29 mouse cellular contexts compared by ENCODE assay signal in genomic region chr4:127323651-127324050, GRCm38 (mm10). TPM values are rescaled to one million over a fixed set of nuclear protein-coding genes. Genes with fewer than 3 reads are reported as not detected.
DNase-seq lines count a peak whose midpoint lies in the region; ATAC-seq and TF ChIP-seq lines count a peak whose summit lies in the region.
"Had no signal": no experiment of that assay in that cellular context is flagged by ENCODE, and none has a peak within 500 bp of the region (broad histone marks: within the 10 kb centered on the region; RNA-seq: fewer than 3 reads in every experiment).

No protein-coding gene starts in this region.

- no peaks in the 10 kb centered on the region for H3K36me3 ChIP-seq in intestine, embryonic 15.5 days
- no peaks in the 10 kb centered on the region for H3K36me3 ChIP-seq in intestine, postnatal 0 days (ENCODE audit: control insufficient read depth, insufficient read depth)
- peaks cover 2% of the 10 kb centered on the region; the same call in 1 of the 2 replicates for H3K36me3 ChIP-seq in small intestine, adult 2 months (ENCODE audit: control insufficient read depth, insufficient read depth, low read length)
- no peaks in the 10 kb centered on the region for H3K36me3 ChIP-seq in hindbrain, embryonic 12.5 days
- H3K36me3 ChIP-seq: embryonic facial prominence, embryonic 12.5 days; embryonic facial prominence, embryonic 15.5 days; heart, embryonic 10.5 days; heart, embryonic 13.5 days; hindbrain, embryonic 15.5 days had no signal

- TF ChIP-seq POLR2A in small intestine, adult 2 months (IDR thresholded peaks at IDR 0.05; ENCODE audit: low read depth, low read length) = no peak

- TF ChIP-seq CTCF in intestine, postnatal 0 days (IDR thresholded peaks at IDR 0.05; ENCODE audit: low read depth) = no peak
- no peak for TF ChIP-seq CTCF in small intestine, adult 2 months (IDR thresholded peaks at IDR 0.05; ENCODE audit: extremely low read depth, insufficient read length, insufficient replicate concordance, low read depth, low read length)

- H3K9ac ChIP-seq in intestine, embryonic 15.5 days = no peak overlapping the region
- H3K9ac ChIP-seq in intestine, postnatal 0 days (ENCODE audit: low read depth, low read length) = no peak overlapping the region
- H3K9ac ChIP-seq in hindbrain, embryonic 12.5 days = no peak overlapping the region
- H3K9ac ChIP-seq: embryonic facial prominence, embryonic 12.5 days; embryonic facial prominence, embryonic 15.5 days; forebrain, postnatal 0 days; heart, embryonic 13.5 days; hindbrain, embryonic 15.5 days had no signal

- 61% methylated on average over 3 of the region's 3 CpGs for WGBS in intestine, embryonic 15.5 days
- 45% methylated on average over 3 of the region's 3 CpGs for WGBS in intestine, postnatal 0 days
- WGBS in small intestine, adult 2 months = 28% methylated on average over 3 of the region's 3 CpGs
- WGBS in hindbrain, embryonic 12.5 days = 88% methylated on average over 3 of the region's 3 CpGs

- ATAC-seq in intestine, embryonic 15.5 days = peak; percentile 42
- no peak; the same call in 1 of the 2 replicates for ATAC-seq in intestine, postnatal 0 days
- ATAC-seq in granulocyte monocyte progenitor cell, adult 5-6 weeks (replicated peaks; ENCODE audit: poor library complexity, severe bottlenecking) = no peak
- ATAC-seq in hindbrain, embryonic 12.5 days (ENCODE audit: low FRiP score) = no peak
- ATAC-seq: forebrain, embryonic 14.5 days; forebrain, postnatal 0 days had no signal

- peaks cover 19% of the 10 kb centered on the region for H3K27me3 ChIP-seq in intestine, embryonic 15.5 days (replicated peaks)
- no peaks in the 10 kb centered on the region for H3K27me3 ChIP-seq in intestine, postnatal 0 days (replicated peaks; ENCODE audit: control insufficient read depth, insufficient read depth, low read length)
- H3K27me3 ChIP-seq in small intestine, adult 2 months (ENCODE audit: control insufficient read depth, insufficient read depth, low read length) = no peaks in the 10 kb centered on the region
- peaks cover 32% of the 10 kb centered on the region for H3K27me3 ChIP-seq in hindbrain, embryonic 12.5 days

- H3K4me1 ChIP-seq in intestine, embryonic 15.5 days (replicated peaks) = no peaks in the 10 kb centered on the region; the same call in 1 of the 2 replicates
- no peaks in the 10 kb centered on the region for H3K4me1 ChIP-seq in intestine, postnatal 0 days (replicated peaks; ENCODE audit: control insufficient read depth, insufficient read depth, low read length)
- H3K4me1 ChIP-seq in small intestine, adult 2 months (ENCODE audit: control insufficient read depth, insufficient read depth, insufficient read length, low read length) = peaks cover 24% of the 10 kb centered on the region
- no peaks in the 10 kb centered on the region for H3K4me1 ChIP-seq in hindbrain, embryonic 12.5 days
- H3K4me1 ChIP-seq: embryonic facial prominence, embryonic 12.5 days; embryonic facial prominence, embryonic 15.5 days; heart, embryonic 10.5 days; heart, embryonic 13.5 days; hindbrain, embryonic 15.5 days had no signal

- no peaks in the 10 kb centered on the region for H3K9me3 ChIP-seq in intestine, embryonic 15.5 days
- no peaks in the 10 kb centered on the region for H3K9me3 ChIP-seq in intestine, postnatal 0 days (ENCODE audit: control insufficient read depth)
- 0 out of 2 replicates have a peak, but pooled peaks cover 3% of the 10 kb centered on the region for H3K9me3 ChIP-seq in hindbrain, embryonic 12.5 days (replicated peaks)
- H3K9me3 ChIP-seq: embryonic facial prominence, embryonic 12.5 days; embryonic facial prominence, embryonic 15.5 days; heart, embryonic 10.5 days; heart, embryonic 13.5 days; hindbrain, embryonic 15.5 days had no signal

- H3K4me2 ChIP-seq in intestine, embryonic 15.5 days (replicated peaks) = no peak overlapping the region
- H3K4me2 ChIP-seq in intestine, postnatal 0 days (replicated peaks; ENCODE audit: low read depth) = no peak overlapping the region
- H3K4me2 ChIP-seq in hindbrain, embryonic 12.5 days (replicated peaks) = no peak overlapping the region
- H3K4me2 ChIP-seq: embryonic facial prominence, embryonic 12.5 days; embryonic facial prominence, embryonic 15.5 days; heart, embryonic 13.5 days; hindbrain, embryonic 15.5 days had no signal

- no peak overlapping the region for H3K27ac ChIP-seq in intestine, embryonic 15.5 days
- no peak overlapping the region for H3K27ac ChIP-seq in intestine, postnatal 0 days (ENCODE audit: low read depth, low read length)
- H3K27ac ChIP-seq in small intestine, adult 2 months (ENCODE audit: insufficient read depth, low read depth, low read length) = peak overlapping the region; percentile 79
- no peak overlapping the region for H3K27ac ChIP-seq in hindbrain, embryonic 12.5 days
- H3K27ac ChIP-seq: embryonic facial prominence, embryonic 12.5 days; embryonic facial prominence, embryonic 15.5 days; gastrocnemius, adult 2 months; heart, adult 2 months; heart, embryonic 10.5 days; heart, embryonic 13.5 days; hindbrain, embryonic 15.5 days had no signal

- H3K4me3 ChIP-seq in intestine, embryonic 15.5 days (replicated peaks) = no peak overlapping the region
- no peak overlapping the region for H3K4me3 ChIP-seq in intestine, postnatal 0 days (ENCODE audit: low read depth, low read length)
- H3K4me3 ChIP-seq in small intestine, adult 2 months (ENCODE audit: low read depth, low read length) = 0 out of 2 replicates have a peak overlapping the region, but pooled peaks have one; percentile 4
- H3K4me3 ChIP-seq in hindbrain, embryonic 12.5 days = no peak overlapping the region
- H3K4me3 ChIP-seq: embryonic facial prominence, embryonic 12.5 days; embryonic facial prominence, embryonic 15.5 days; gastrocnemius, adult 2 months; heart, adult 2 months; heart, embryonic 10.5 days; heart, embryonic 13.5 days; hindbrain, embryonic 15.5 days had no signal

- DNase-seq in kidney, adult 9 months = peak; percentile 58
- DNase-seq in kidney, adult 11 months = no peak
- DNase-seq in ES-CJ7 (ENCODE audit: low read depth, low spot score) = peak; percentile 55
- DNase-seq: adrenal gland, postnatal 10 days; adrenal gland, postnatal 36 days; cerebellum, adult 18-20 months; cerebellum, adult 9-11 months; cerebellum, postnatal 25 days; forebrain, postnatal 0 days; gastrocnemius, adult 2 months; gastrocnemius, postnatal 25 days; heart, adult 2 months; heart, postnatal 14 days; heart, postnatal 4 days had no signal

RNA-seq across cellular contexts. Expression of gene Gjb3, which starts 7.0 kb away (rescaled TPM):
- 4.1 and 4.2 TPM in 2 replicates for polyA plus RNA-seq in intestine, embryonic 15.5 days (2015; fragmentation: Nextera tagmentation; extraction: Ambion mirVana)
- polyA plus RNA-seq in intestine, postnatal 0 days (2015; fragmentation: Nextera tagmentation; extraction: Ambion mirVana) = 0.68 and 1.3 TPM in 2 replicates
- polyA plus RNA-seq in small intestine, adult 2 months (2012; rRNA removed) = 3.5 and 21.3 TPM in 2 replicates
- not detected in 2 replicates for total RNA-seq in granulocyte monocyte progenitor cell, adult 5-6 weeks (2014; fragmentation: Nextera tagmentation)
- 0.69 and 0.82 TPM in 2 replicates for total RNA-seq in granulocyte monocyte progenitor cell, adult 5-6 weeks (2017)
- polyA plus RNA-seq in hindbrain, embryonic 12.5 days (2016; fragmentation: Nextera tagmentation; extraction: Ambion mirVana) = 0.33 and 0.46 TPM in 2 replicates
- total RNA-seq: adrenal gland, adult 18-20 months; adrenal gland, postnatal 36 days; gastrocnemius, adult 2 months; gastrocnemius, postnatal 25 days; heart, adult 2 months had no signal
- polyA plus RNA-seq: forebrain, embryonic 14.5 days; heart, embryonic 13.5 days had no signal

RNA-seq across cellular contexts. Expression of gene Gja4, which starts 9.8 kb away (rescaled TPM):
- polyA plus RNA-seq in intestine, embryonic 15.5 days (2015; fragmentation: Nextera tagmentation; extraction: Ambion mirVana) = 20.0 and 21.0 TPM in 2 replicates
- polyA plus RNA-seq in intestine, postnatal 0 days (2015; fragmentation: Nextera tagmentation; extraction: Ambion mirVana) = 11.4 and 13.8 TPM in 2 replicates
- 5.1 and 7.0 TPM in 2 replicates for polyA plus RNA-seq in small intestine, adult 2 months (2012; rRNA removed)
- not detected in 2 replicates for total RNA-seq in granulocyte monocyte progenitor cell, adult 5-6 weeks (2014; fragmentation: Nextera tagmentation)
- total RNA-seq in granulocyte monocyte progenitor cell, adult 5-6 weeks (2017) = not detected in 2 replicates
- polyA plus RNA-seq in hindbrain, embryonic 12.5 days (2016; fragmentation: Nextera tagmentation; extraction: Ambion mirVana) = 13.9 and 15.2 TPM in 2 replicates
- total RNA-seq: common myeloid progenitor, adult 5-6 weeks had no signal

RNA-seq across cellular contexts. Expression of gene Gjb4, which starts 30.2 kb away (rescaled TPM):
- polyA plus RNA-seq in intestine, embryonic 15.5 days (2015; fragmentation: Nextera tagmentation; extraction: Ambion mirVana) = 0.16 TPM in 1 of 2 replicates, not detected in the other
- polyA plus RNA-seq in intestine, postnatal 0 days (2015; fragmentation: Nextera tagmentation; extraction: Ambion mirVana) = 0.13 and 0.26 TPM in 2 replicates
- 0.18 and 0.53 TPM in 2 replicates for polyA plus RNA-seq in small intestine, adult 2 months (2012; rRNA removed)
- not detected in 2 replicates for total RNA-seq in granulocyte monocyte progenitor cell, adult 5-6 weeks (2014; fragmentation: Nextera tagmentation)
- not detected in 2 replicates for total RNA-seq in granulocyte monocyte progenitor cell, adult 5-6 weeks (2017)
- 0.19 and 0.36 TPM in 2 replicates for polyA plus RNA-seq in hindbrain, embryonic 12.5 days (2016; fragmentation: Nextera tagmentation; extraction: Ambion mirVana)
- total RNA-seq: adrenal gland, adult 18-20 months; adrenal gland, postnatal 10 days; adrenal gland, postnatal 36 days; common myeloid progenitor, adult 5-6 weeks; forebrain, postnatal 0 days; gastrocnemius, adult 2 months; gastrocnemius, postnatal 25 days; heart, adult 2 months; heart, postnatal 14 days; heart, postnatal 4 days had no signal
- polyA plus RNA-seq: embryonic facial prominence, embryonic 12.5 days; forebrain, embryonic 11.5 days; forebrain, embryonic 14.5 days; forebrain, postnatal 0 days; frontal cortex, adult 2 months; heart, embryonic 10.5 days; hindbrain, embryonic 15.5 days had no signal

RNA-seq across cellular contexts. Expression of gene Gjb5, which starts 34.3 kb away (rescaled TPM):
- polyA plus RNA-seq in intestine, embryonic 15.5 days (2015; fragmentation: Nextera tagmentation; extraction: Ambion mirVana) = 0.68 and 0.89 TPM in 2 replicates
- 1.3 and 1.6 TPM in 2 replicates for polyA plus RNA-seq in intestine, postnatal 0 days (2015; fragmentation: Nextera tagmentation; extraction: Ambion mirVana)
- 0.10 and 0.23 TPM in 2 replicates for polyA plus RNA-seq in small intestine, adult 2 months (2012; rRNA removed)
- not detected in 2 replicates for total RNA-seq in granulocyte monocyte progenitor cell, adult 5-6 weeks (2014; fragmentation: Nextera tagmentation)
- not detected in 2 replicates for total RNA-seq in granulocyte monocyte progenitor cell, adult 5-6 weeks (2017)
- polyA plus RNA-seq in hindbrain, embryonic 12.5 days (2016; fragmentation: Nextera tagmentation; extraction: Ambion mirVana) = 0.30 and 0.44 TPM in 2 replicates
- total RNA-seq: common myeloid progenitor, adult 5-6 weeks; gastrocnemius, adult 2 months had no signal
